Mouse (Mus musculus) embryo, embryonic 11 days (tissue): ENCODE measurements at regions not wholly inside any gene's neighbourhood (a gene's known extent, or its start where the extent isn't known, plus 50 kb on each side); places are given as distances from the start of the nearest gene placed in this dataset.

Source experiments
- DNase-seq: peaks from one replicate; pipeline ENCODE4 v3.0.0-alpha.2; 2015

GRCm38 (mm10) chr10:87639339-87639738 lies 117.7 kb downstream of the Pah start:
- no peak for DNase-seq

GRCm38 (mm10) chr10:87649091-87649490 lies 127.5 kb downstream of the Pah start:
- DNase-seq, result peak; percentile 56

- no peak for DNase-seq
These were observed 130.6 kb downstream of the Pah start for GRCm38 (mm10) chr10:87652139-87652740.

GRCm38 (mm10) chr10:87654112-87654511 lies 132.5 kb downstream of the Pah start:
- DNase-seq, result no peak

GRCm38 (mm10) chr10:87666020-87666718 lies 144.6 kb downstream of the Pah start:
- no peak for DNase-seq

- DNase-seq, result no peak
These were observed 145.3 kb downstream of the Pah start for GRCm38 (mm10) chr10:87666719-87667387.

GRCm38 (mm10) chr10:87667651-87668140 lies 146.1 kb downstream of the Pah start:
- DNase-seq, result no peak

GRCm38 (mm10) chr10:87674740-87675420 lies 153.3 kb downstream of the Pah start:
- no peak for DNase-seq

- DNase-seq, result peak; percentile 56
These were observed 154.6 kb downstream of the Pah start for GRCm38 (mm10) chr10:87676041-87676672.

GRCm38 (mm10) chr10:87678984-87679383 lies 157.4 kb downstream of the Pah start:
- DNase-seq, result no peak

GRCm38 (mm10) chr10:87686311-87686710 lies 164.7 kb downstream of the Pah start:
- no peak for DNase-seq

- DNase-seq, result no peak
These were observed 165.2 kb downstream of the Pah start for GRCm38 (mm10) chr10:87686785-87687184.

GRCm38 (mm10) chr10:87687844-87688243 lies 166.2 kb downstream of the Pah start:
- DNase-seq, result no peak

- DNase-seq, result peak; percentile 18
These were observed 167.2 kb upstream of the Igf1 start for GRCm38 (mm10) chr10:87690831-87691230.

GRCm38 (mm10) chr10:87696485-87696884 lies 161.6 kb upstream of the Igf1 start:
- no peak for DNase-seq

- DNase-seq, result no peak
These were observed 146.9 kb upstream of the Igf1 start for GRCm38 (mm10) chr10:87711209-87711608.

- DNase-seq, result no peak
These were observed 146.3 kb upstream of the Igf1 start for GRCm38 (mm10) chr10:87711798-87712197.

- DNase-seq, result no peak
These were observed 142.0 kb upstream of the Igf1 start for GRCm38 (mm10) chr10:87715874-87716600.

- no peak for DNase-seq
These were observed 140.9 kb upstream of the Igf1 start for GRCm38 (mm10) chr10:87717156-87717555.

GRCm38 (mm10) chr10:87718491-87718890 lies 139.6 kb upstream of the Igf1 start:
- DNase-seq, result no peak

- DNase-seq, result no peak
These were observed 138.1 kb upstream of the Igf1 start for GRCm38 (mm10) chr10:87719978-87720377.

GRCm38 (mm10) chr10:87722244-87722643 lies 135.8 kb upstream of the Igf1 start:
- no peak for DNase-seq
